Mouse (Mus musculus) thymus, adult 2 months (tissue): ENCODE measurements around the gene Tnrc6c.

Experiments used
- CTCF ChIP-seq: fragments of 200-500 bp; IDR thresholded peaks from 2 replicates; pipeline ENCODE4 v1.5.1; 2012; ENCODE audit warnings: mild to moderate bottlenecking, control low read depth, low read length, moderate library complexity, borderline replicate concordance; ENCODE audit not compliant: control insufficient read depth, poor library complexity, insufficient read depth; ENCODE audit errors: extremely low read depth
- POLR2A ChIP-seq: fragments of 200-500 bp; IDR thresholded peaks from 2 replicates; pipeline ENCODE4 v1.6.1; 2012; ENCODE audit warnings: mild to moderate bottlenecking, low read length, control low read depth, moderate library complexity; ENCODE audit not compliant: control insufficient read depth, poor library complexity, insufficient read depth; ENCODE audit errors: extremely low read depth

- TF ChIP-seq CTCF, result no peak
- no peak for TF ChIP-seq POLR2A
These were observed 129.7 kb downstream of the Tnrc6c start for GRCm38 (mm10) chr11:117783683-117784309.
